Mouse (Mus musculus) thymus, adult 2 months (tissue): ENCODE measurements at regions not wholly inside any gene's neighbourhood (a gene's known extent, or its start where the extent isn't known, plus 50 kb on each side); places are given as distances from the start of the nearest gene placed in this dataset.

Experiments used
- DNase-seq: peaks from one replicate; pipeline ENCODE4 v3.0.0; 2021
- H3K27ac ChIP-seq: fragments of 200-500 bp; 2 replicates; pipeline ENCODE4 v1.5.1; 2012; ENCODE audit warnings: low read length, control low read depth; ENCODE audit not compliant: control insufficient read depth, insufficient read depth
- H3K27me3 ChIP-seq: fragments of 200-500 bp; 2 replicates; pipeline ENCODE4 v1.6.1; 2012; ENCODE audit warnings: mild to moderate bottlenecking, low read length, moderate library complexity, mixed read lengths; ENCODE audit not compliant: control insufficient read depth, insufficient read depth
- H3K36me3 ChIP-seq: fragments of 200-500 bp; 2 replicates; pipeline ENCODE4 v1.6.1; 2012; ENCODE audit warnings: mild to moderate bottlenecking, low read length, moderate library complexity; ENCODE audit not compliant: control insufficient read depth, insufficient read depth
- H3K4me1 ChIP-seq: fragments of 200-500 bp; replicated peaks from 2 replicates; pipeline ENCODE4 v1.6.1; 2012; ENCODE audit warnings: low read length; ENCODE audit not compliant: control insufficient read depth, insufficient read depth
- H3K4me3 ChIP-seq: fragments of 200-500 bp; 2 replicates; pipeline ENCODE4 v1.5.1; 2012; ENCODE audit warnings: mild to moderate bottlenecking, low read length, control low read depth, moderate library complexity; ENCODE audit not compliant: control insufficient read depth, insufficient read depth
- CTCF ChIP-seq: fragments of 200-500 bp; IDR thresholded peaks from 2 replicates; pipeline ENCODE4 v1.5.1; 2012; ENCODE audit warnings: mild to moderate bottlenecking, control low read depth, low read length, moderate library complexity, borderline replicate concordance; ENCODE audit not compliant: control insufficient read depth, poor library complexity, insufficient read depth; ENCODE audit errors: extremely low read depth
- POLR2A ChIP-seq: fragments of 200-500 bp; IDR thresholded peaks from 2 replicates; pipeline ENCODE4 v1.6.1; 2012; ENCODE audit warnings: mild to moderate bottlenecking, low read length, control low read depth, moderate library complexity; ENCODE audit not compliant: control insufficient read depth, poor library complexity, insufficient read depth; ENCODE audit errors: extremely low read depth
- WGBS: fragments of 180-500 bp; shearing (Covaris S2); methylation state at CpG from one replicate; pipeline ENCODE4 v1.1.7; 2018; 5-methylcytosine and 5-hydroxymethylcytosine counted together

- Histone ChIP-seq H3K4me3 (no peak overlapping the region), H3K36me3 (no peaks in the 10 kb centered on the region), H3K27ac (no peak overlapping the region), H3K4me1 (no peaks in the 10 kb centered on the region), H3K27me3 (no peaks in the 10 kb centered on the region)
- 92% methylated on average over 1 of the region's 1 CpGs for WGBS
- no peak for TF ChIP-seq CTCF
- no peak for TF ChIP-seq POLR2A
- no peak for DNase-seq
These were observed 1023.0 kb downstream of the Pcdh7 start for GRCm38 (mm10) chr5:58740759-58741158.

DNA sequence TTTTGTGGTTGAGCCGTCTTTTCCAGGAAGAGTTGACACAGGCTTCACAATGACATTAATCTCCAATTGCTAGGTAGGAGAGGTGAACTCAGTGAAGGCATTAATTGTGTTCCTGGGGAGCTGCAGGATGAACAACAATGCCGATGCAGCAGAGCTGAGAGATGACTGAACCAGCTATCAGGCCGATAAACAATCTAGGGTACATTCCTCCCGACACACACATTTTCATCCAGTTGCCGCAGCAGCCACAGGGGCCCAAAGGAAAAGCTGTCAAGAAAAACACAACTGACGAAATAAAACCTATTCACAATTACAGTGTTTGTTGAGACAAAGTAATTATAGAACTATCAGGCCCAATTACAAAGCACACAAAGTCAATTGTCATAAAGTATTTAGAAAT, 1029.9 kb downstream of the Pcdh7 start:
- no peak overlapping the region for H3K4me3 ChIP-seq
- no peaks in the 10 kb centered on the region for H3K27me3 ChIP-seq
- TF ChIP-seq CTCF, result no peak
- no peak for TF ChIP-seq POLR2A
- H3K27ac ChIP-seq, result no peak overlapping the region
- no peaks in the 10 kb centered on the region for H3K4me1 ChIP-seq
- no peaks in the 10 kb centered on the region for H3K36me3 ChIP-seq
- WGBS, result 65% methylated on average over 6 of the region's 6 CpGs
- DNase-seq, result no peak

GRCm38 (mm10) chr5:58751777-58752176, 1034.0 kb downstream of the Pcdh7 start:
- WGBS, result 81% methylated on average over 6 of the region's 6 CpGs

More at GRCm38 (mm10) chr5:58751777-58752176, 1034.0 kb downstream of the Pcdh7 start:
- Histone ChIP-seq H3K4me3 (no peak overlapping the region), H3K36me3 (no peaks in the 10 kb centered on the region), H3K27me3 (no peaks in the 10 kb centered on the region), H3K27ac (no peak overlapping the region), H3K4me1 (no peaks in the 10 kb centered on the region)
- DNase-seq, result no peak
- TF ChIP-seq POLR2A (no peak), CTCF (no peak)
